Mouse (Mus musculus) central nervous system, embryonic 11.5 days (tissue): ENCODE results near the gene Ccdc58. TPM values are rescaled to one million over a fixed set of nuclear protein-coding genes. Genes with fewer than 3 reads are reported as not detected.

Source experiments
- polyA plus RNA-seq: library from polyadenylated mRNA; depleted of rRNA; stranded (reverse); fragments of >200 nt; gene quantifications from 2 replicates; pipeline ENCODE4 v1.2.3, GENCODE M21; 2012; rRNA removed

Gene Ccdc58
- polyA plus RNA-seq = 59.8 and 89.2 TPM in 2 replicates

DNA sequence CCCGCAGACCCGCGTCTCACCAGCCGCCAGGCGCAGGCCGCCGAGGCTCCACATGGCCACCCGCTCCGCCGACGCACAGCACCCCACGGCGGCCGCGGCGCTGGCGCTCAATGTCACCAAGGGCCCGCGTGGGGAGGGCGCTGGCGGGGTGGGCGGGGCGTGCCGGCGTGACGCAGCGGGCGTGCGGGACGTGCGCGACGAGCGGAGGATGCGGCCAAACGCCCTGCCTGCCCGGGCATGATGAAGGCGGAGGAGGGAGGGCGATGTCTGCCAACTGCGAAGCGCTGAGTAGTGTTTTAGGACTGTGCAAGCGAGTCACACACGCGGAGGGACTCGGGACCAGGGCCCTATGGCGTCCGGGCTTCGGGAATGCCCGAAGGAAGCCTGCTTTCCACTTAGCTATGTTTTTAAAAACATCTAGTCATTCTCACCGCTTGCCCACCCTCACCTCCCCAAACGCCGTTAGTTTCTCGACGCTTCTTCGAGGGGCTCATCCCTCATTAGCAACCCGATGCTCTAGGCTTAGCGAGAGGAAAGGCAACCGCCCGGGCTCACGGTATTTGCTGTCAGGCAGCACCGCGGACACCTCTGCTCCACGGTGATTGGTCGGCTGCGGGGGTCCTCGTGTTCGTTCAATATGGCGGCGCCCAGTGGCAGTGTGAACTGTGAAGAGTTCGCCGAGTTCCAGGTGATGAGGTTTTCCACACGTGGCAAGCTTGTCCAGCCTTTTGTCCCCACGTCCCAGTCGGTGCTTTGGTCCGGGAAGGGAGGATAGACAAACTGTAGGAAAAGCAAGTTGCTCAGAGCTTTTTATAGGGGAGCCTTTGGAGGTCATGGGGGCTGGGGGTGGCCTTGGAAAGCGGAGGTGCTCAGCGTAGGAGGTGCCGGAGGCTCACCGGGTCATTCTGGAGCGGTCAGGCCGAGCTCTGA is at the start of gene Ccdc58, which contains the start of gene Fam162a:
Gene Ccdc58, plus strand, starts transcription at position 236 of the 930 bp plus-strand sequence.
Gene Fam162a, minus strand, starts transcription at position 145 of the 930 bp plus-strand sequence.

DNA sequence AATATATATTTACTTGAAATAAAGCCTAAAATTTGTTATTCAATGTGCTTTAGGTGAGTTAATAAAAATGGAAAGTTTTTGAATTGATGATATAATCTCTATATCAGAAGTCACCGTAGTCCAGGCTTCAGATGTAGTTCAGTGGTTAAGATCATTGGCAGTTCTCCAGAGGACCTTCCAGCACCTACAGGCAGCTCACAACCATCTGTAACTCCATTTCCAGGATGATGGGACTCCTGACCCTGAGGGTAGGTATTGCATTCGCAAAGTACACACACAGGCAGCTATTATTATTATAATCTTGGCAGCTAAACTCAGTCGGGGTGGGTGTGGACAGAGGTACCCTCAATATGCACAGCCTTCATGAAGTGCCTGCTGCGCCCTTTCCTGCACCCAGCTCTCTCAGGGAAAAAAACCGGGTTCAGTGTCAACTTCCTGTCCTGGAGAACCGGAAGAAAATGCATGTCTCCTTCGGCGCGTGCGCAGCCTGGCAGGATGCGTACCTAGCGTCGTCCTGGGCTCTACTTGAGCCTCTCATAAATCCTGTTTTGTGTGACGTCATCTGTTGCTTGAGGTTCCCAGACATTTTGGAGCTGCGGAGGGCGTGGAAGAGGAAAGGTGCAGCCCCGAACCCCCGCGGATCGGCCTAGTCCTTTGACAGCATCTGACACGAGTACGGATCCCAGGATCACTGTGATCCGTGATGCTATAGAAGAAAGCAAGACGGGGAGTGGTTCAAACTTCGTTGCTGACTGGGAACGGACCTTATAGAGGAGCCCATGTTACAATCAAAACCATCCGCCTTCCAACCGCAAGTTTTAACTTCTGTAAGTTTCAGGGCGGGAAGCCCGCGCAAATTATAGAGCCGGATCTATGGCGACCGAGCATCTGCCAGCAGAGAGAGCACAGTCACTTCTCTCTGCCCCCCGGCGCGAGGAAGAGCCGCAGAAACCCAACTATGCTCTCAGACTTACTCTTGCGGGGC is 30.6 kb upstream of the Ccdc58 start, which contains the start of gene Wdr5b:
Gene Wdr5b, plus strand, starts transcription at position 551 of the 985 bp plus-strand sequence.

DNA sequence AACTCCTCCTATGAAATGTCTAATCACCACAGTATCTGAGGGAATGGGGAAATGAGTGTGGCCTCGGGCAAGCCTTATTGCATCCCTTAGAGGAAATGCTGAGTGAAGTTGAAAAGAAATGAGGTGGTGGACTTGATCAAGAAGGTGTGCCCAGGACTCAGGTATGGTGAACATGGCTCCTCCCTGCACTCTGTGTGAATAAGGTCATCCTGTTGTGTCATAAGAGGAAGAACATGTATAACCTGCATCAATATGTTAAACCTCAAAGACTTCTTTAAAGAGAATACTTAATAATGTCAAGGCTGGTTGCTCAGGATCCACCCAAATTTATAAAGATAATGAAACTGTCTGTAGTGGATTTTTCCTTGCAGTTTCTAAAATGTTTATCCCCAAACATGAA is 59.7 kb downstream of the Ccdc58 start, which contains the start of gene Csta1:
Gene Csta1, minus strand, starts transcription at position 101 of the 400 bp plus-strand sequence.

Other genes with a start within 250 kb of the Ccdc58 start
- gene Parp14, start 200.1 kb upstream of the Ccdc58 start, polyA plus RNA-seq = 0.47 and 0.48 TPM in 2 replicates
- gene Parp9, start 133.2 kb upstream of the Ccdc58 start, polyA plus RNA-seq = 2.3 and 2.8 TPM in 2 replicates
- gene Dtx3l, start 132.5 kb upstream of the Ccdc58 start, polyA plus RNA-seq = 1.6 and 1.9 TPM in 2 replicates
- gene Kpna1, start 92.9 kb upstream of the Ccdc58 start, polyA plus RNA-seq = 25.0 and 32.8 TPM in 2 replicates
- 5.2 and 7.2 TPM in 2 replicates for gene Wdr5b, start 30.5 kb upstream of the Ccdc58 start, polyA plus RNA-seq
- 209 TPM in 2 replicates for gene Fam162a, start 91 bp upstream of the Ccdc58 start, polyA plus RNA-seq
- gene Csta1, start 59.6 kb downstream of the Ccdc58 start, polyA plus RNA-seq = not detected in 2 replicates
- 0.83 and 1.4 TPM in 2 replicates for gene Stfa2l1, start 85.1 kb downstream of the Ccdc58 start, polyA plus RNA-seq
- 3.3 and 3.9 TPM in 2 replicates for gene Gm5483, start 112.5 kb downstream of the Ccdc58 start, polyA plus RNA-seq
- not detected in 2 replicates for gene Gm5416, start 138.7 kb downstream of the Ccdc58 start, polyA plus RNA-seq
- not detected in 2 replicates for gene 2010005H15Rik, start 149.8 kb downstream of the Ccdc58 start, polyA plus RNA-seq
- gene Stfa1, start 205.3 kb downstream of the Ccdc58 start, polyA plus RNA-seq = 2.1 and 4.0 TPM in 2 replicates